Mouse (Mus musculus): Measurements from ENCODE around the gene Gp1ba. TPM values are rescaled to one million over a fixed set of nuclear protein-coding genes. Genes with fewer than 3 reads are reported as not detected.

Gp1ba gene
- polyA plus RNA-seq, 1 experiment from 2014 or later, result 0.21 TPM

DNA sequence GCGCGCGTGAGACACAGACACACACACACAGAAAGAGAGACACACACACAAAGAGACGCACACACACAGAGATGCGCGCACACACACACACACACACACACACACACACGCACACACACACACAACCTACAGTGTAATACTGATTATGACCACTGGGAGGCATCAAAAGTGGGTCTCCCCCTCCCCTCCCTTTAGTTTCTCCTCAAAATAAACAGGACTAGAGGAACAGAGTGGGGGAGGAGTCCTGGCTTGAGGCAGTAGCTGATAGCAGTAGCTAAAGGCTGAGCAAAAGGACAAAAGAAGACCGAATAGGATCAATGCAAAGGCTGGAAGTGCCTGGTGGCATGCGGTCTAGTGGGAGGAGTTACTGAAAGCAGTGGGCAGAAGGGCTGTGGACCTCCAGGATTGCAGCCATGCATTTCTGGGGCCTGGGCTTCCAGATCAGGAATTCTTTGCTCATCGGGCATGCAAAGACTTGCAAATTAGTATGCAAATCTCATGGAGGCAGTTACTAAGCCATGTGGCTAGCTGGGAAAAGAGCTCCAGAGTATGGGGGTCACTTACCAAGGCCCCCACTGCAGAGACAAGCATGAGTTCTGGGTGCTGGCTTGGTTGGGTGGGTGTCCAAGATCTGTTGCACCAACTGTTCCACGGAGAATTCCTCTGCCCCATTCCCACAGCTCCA is 43.1 kb downstream of the Gp1ba start:
- 15% methylated on average over 11 of the region's 11 CpGs for WGBS
- Histone ChIP-seq H3K4me3 (no peak overlapping the region), H3K27ac (peak overlapping the region; percentile 78), H3K9me3 (no peaks in the 10 kb centered on the region), H3K4me1 (replicated peaks) (peaks cover 29% of the 10 kb centered on the region), H3K4me2 (peak overlapping the region; percentile 17), H3K27me3 (no peaks in the 10 kb centered on the region), H3K9ac (peak overlapping the region; percentile 49; the same call in 1 of the 2 replicates), H3K36me3 (peaks cover 71% of the 10 kb centered on the region)
- peak; percentile 69 for ATAC-seq (ENCODE audit: low FRiP score)

DNA sequence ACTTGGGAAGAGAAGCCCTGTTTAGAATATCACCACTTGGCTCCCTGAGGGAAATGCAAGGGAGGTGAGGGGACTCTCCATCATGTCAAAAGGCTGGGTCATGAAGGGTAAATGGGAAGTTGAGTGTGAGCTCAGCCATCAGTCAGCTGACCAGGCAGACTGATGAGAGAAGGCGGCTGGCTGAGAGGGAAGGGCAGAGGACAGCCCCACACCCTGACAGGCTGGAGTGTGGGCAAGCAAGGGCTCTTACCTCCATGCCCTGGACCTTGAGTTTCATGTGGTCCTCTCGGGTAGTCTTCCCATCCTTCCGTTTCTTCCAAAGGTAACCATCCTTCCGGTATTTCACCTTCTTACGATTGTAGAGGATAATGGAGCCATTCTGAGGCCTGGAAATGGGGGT is 44.7 kb downstream of the Gp1ba start:
- Histone ChIP-seq H3K27me3 (no peaks in the 10 kb centered on the region), H3K36me3 (peaks cover 63% of the 10 kb centered on the region), H3K27ac (no peak overlapping the region), H3K9ac (no peak overlapping the region), H3K4me2 (no peak overlapping the region), H3K4me3 (no peak overlapping the region), H3K9me3 (no peaks in the 10 kb centered on the region), H3K4me1 (replicated peaks) (peaks cover 40% of the 10 kb centered on the region)
- no peak for ATAC-seq (ENCODE audit: low FRiP score)
- WGBS, result 96% methylated on average over 5 of the region's 5 CpGs

DNA sequence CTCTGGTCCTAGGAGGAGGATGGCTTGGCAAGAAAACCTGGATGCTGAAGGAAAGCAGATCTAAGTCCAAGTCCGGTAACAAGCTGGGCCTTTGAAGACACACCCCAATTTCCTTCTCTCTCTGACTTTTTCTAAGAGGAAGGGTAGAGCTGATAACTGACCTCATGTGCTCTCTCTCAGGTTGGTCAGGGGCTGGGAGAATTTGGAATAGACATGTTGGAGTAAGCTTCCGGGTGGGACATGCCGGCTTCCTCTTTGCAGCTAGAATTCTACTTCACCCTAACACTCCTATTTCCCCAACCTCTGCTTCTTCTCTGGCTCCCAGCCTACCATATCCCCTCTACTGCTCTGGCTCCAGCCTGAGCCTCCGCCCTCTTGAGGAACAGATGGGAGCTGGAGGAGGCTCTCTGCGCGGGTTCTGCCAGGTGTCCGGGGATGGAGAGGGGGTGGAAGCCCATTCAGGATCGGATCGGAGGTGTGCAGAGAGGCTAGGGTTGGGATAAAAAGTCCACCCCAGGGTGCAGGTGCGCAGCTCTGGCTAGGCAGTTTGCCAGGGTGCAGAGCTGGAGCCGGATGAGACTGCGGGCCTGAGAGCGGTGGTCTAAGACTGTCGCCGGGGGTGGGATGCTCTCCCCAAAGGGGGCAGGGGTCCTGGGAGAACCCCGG is 48.1 kb downstream of the Gp1ba start:
- WGBS, result 4% methylated on average over 16 of the region's 16 CpGs
- Histone ChIP-seq H3K4me1 (replicated peaks) (peaks cover 35% of the 10 kb centered on the region), H3K4me3 (peak overlapping the region; percentile 83), H3K9ac (peak overlapping the region; percentile 88), H3K9me3 (no peaks in the 10 kb centered on the region), H3K36me3 (peaks cover 39% of the 10 kb centered on the region), H3K27ac (peak overlapping the region; percentile 88), H3K4me2 (peak overlapping the region; percentile 86), H3K27me3 (no peaks in the 10 kb centered on the region)
- ATAC-seq (ENCODE audit: low FRiP score), result peak; percentile 61

DNA sequence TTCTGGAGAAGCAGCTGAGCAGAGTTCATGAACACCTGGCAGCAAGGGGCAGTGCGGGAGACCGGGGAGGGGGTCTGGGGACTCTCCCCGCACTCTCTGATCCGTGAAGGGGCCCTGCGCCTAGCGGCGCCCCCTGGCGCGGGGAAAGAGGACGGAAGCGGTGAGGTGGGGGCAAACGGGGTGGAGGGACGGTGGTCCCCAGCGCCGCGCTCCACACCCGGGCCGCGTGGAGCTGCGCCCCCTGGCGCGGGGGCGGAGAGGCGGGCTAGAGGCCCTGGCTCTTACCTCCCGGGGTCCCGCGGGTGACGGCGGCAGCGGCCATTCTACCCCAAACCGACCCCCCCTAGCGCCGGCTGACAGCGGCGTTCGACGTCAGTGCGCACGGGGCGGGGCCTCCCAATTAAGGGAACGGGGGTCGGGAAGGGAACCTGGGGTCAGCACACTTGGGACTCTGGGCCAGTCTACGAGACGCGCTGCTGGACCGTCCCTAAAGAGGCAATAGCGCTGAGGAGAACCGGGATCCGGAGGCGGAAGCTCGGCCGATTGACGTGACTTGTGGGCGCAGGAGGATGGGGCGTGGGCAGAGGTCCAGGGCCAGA is 48.8 kb downstream of the Gp1ba start, which contains the start of gene Camta2:
TSS of gene Camta2 (minus strand) at position 505 of the 599 bp plus-strand sequence.
- peak; percentile 83 for ATAC-seq (ENCODE audit: low FRiP score)
- peak within 1 kb of the TSS; percentile 86 for H3K4me2 ChIP-seq
- H3K36me3 ChIP-seq, result peaks cover 32% of the 10 kb centered on the region
- peaks cover 29% of the 10 kb centered on the region for H3K4me1 ChIP-seq (replicated peaks)
- H3K9me3 ChIP-seq, result no peaks in the 10 kb centered on the region
- H3K27ac ChIP-seq, result peak within 1 kb of the TSS; percentile 88
- H3K27me3 ChIP-seq, result no peaks in the 10 kb centered on the region
- peak within 1 kb of the TSS; percentile 83 for H3K4me3 ChIP-seq
- WGBS, result under 1% methylated on average over 46 of the region's 55 CpGs
- peak within 1 kb of the TSS; percentile 88 for H3K9ac ChIP-seq

DNA sequence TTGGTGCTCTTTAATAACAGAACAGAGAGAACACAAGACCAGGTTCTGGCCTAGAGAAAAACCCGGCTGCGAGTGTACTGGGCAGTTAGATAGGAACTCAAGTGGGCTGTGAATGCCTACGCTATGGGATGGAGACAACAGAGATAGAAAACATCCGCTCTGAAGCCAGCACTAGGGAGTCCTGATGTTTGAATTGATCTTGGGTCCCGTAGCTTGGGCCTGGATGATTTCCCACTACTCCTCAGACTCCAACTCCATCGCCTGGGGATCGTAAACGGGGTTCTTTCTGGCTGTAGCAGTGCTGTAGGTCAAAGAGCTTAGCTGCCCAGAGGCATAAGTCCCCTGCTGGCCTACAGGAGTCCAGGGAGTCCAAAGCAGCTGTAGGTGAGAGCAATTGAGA is 49.5 kb downstream of the Gp1ba start:
- peak overlapping the region; percentile 83 for H3K4me3 ChIP-seq
- no peaks in the 10 kb centered on the region for H3K27me3 ChIP-seq
- H3K9me3 ChIP-seq, result no peaks in the 10 kb centered on the region
- peak overlapping the region; percentile 86 for H3K4me2 ChIP-seq
- H3K9ac ChIP-seq, result peak overlapping the region; percentile 88
- peak overlapping the region; percentile 88 for H3K27ac ChIP-seq
- H3K4me1 ChIP-seq (replicated peaks), result peaks cover 27% of the 10 kb centered on the region
- 11% methylated on average over 8 of the region's 8 CpGs for WGBS
- peak; percentile 12; the same call in 1 of the 2 replicates for ATAC-seq (ENCODE audit: low FRiP score)
- H3K36me3 ChIP-seq, result peaks cover 25% of the 10 kb centered on the region

DNA sequence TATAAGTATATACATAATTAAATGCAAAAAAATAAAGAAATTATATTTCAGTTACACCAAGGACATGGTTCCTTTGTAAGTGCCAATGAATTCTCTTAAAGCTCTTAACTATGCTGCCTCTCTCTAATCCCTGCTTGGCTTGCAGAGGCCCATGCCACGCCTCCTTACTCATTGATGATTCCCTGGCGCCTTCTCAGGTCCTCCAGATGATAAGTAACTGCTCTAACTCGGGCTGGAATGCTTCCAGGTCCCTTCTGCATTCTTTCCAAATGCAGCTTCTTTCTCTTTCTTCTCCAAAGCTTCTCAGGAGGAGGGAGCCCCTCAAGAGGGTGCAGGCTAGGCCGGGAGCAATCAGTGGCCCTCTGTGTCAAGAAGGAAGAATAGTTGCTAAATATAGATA is 50.7 kb downstream of the Gp1ba start:
- Histone ChIP-seq H3K27me3 (no peaks in the 10 kb centered on the region), H3K9ac (no peak overlapping the region), H3K4me2 (no peak overlapping the region), H3K4me1 (replicated peaks) (peaks cover 27% of the 10 kb centered on the region), H3K36me3 (peaks cover 14% of the 10 kb centered on the region), H3K4me3 (no peak overlapping the region), H3K27ac (no peak overlapping the region), H3K9me3 (no peaks in the 10 kb centered on the region)
- ATAC-seq (ENCODE audit: low FRiP score), result no peak
- WGBS, result 67% methylated on average over 4 of the region's 4 CpGs

Other genes with a start within 250 kb of the Gp1ba start
- gene Pelp1, start 229.1 kb upstream of the Gp1ba start, polyA plus RNA-seq (2015; fragmentation: Nextera tagmentation; extraction: Ambion mirVana), result 33.3 and 33.6 TPM in 2 replicates
- 47.6 and 50.2 TPM in 2 replicates for gene Arrb2, start 206.5 kb upstream of the Gp1ba start, polyA plus RNA-seq (2015; fragmentation: Nextera tagmentation; extraction: Ambion mirVana)
- gene Med11, start 187.2 kb upstream of the Gp1ba start, polyA plus RNA-seq (2015; fragmentation: Nextera tagmentation; extraction: Ambion mirVana), result 43.2 and 45.5 TPM in 2 replicates
- 0.45 and 0.98 TPM in 2 replicates for gene Zmynd15, start 179.7 kb upstream of the Gp1ba start, polyA plus RNA-seq (2015; fragmentation: Nextera tagmentation; extraction: Ambion mirVana)
- gene Cxcl16, start 179.1 kb upstream of the Gp1ba start, polyA plus RNA-seq (2015; fragmentation: Nextera tagmentation; extraction: Ambion mirVana), result 4.6 and 6.7 TPM in 2 replicates
- 0.83 and 2.3 TPM in 2 replicates for gene Tm4sf5, start 133.9 kb upstream of the Gp1ba start, polyA plus RNA-seq (2015; fragmentation: Nextera tagmentation; extraction: Ambion mirVana)
- 0.31 TPM in 1 of 2 replicates, not detected in the other for gene Vmo1, start 124.5 kb upstream of the Gp1ba start, polyA plus RNA-seq (2015; fragmentation: Nextera tagmentation; extraction: Ambion mirVana)
- 0.25 and 0.29 TPM in 2 replicates for gene Gltpd2, start 119.9 kb upstream of the Gp1ba start, polyA plus RNA-seq (2015; fragmentation: Nextera tagmentation; extraction: Ambion mirVana)
- 802 and 803 TPM in 2 replicates for gene Psmb6, start 113.8 kb upstream of the Gp1ba start, polyA plus RNA-seq (2015; fragmentation: Nextera tagmentation; extraction: Ambion mirVana)
- not detected in 2 replicates for gene Gm40193, start 106.2 kb upstream of the Gp1ba start, polyA plus RNA-seq (2015; fragmentation: Nextera tagmentation; extraction: Ambion mirVana)
- 9.0 and 10.1 TPM in 2 replicates for gene Pld2, start 99.1 kb upstream of the Gp1ba start, polyA plus RNA-seq (2015; fragmentation: Nextera tagmentation; extraction: Ambion mirVana)
- gene Mink1, start 76.2 kb upstream of the Gp1ba start, polyA plus RNA-seq (2015; fragmentation: Nextera tagmentation; extraction: Ambion mirVana), result 14.2 and 15.3 TPM in 2 replicates
- gene 4930544D05Rik, start 23.3 kb upstream of the Gp1ba start, polyA plus RNA-seq (2015; fragmentation: Nextera tagmentation; extraction: Ambion mirVana), result not detected in 2 replicates
- gene Chrne, start 19.9 kb upstream of the Gp1ba start, polyA plus RNA-seq (2015; fragmentation: Nextera tagmentation; extraction: Ambion mirVana), result not detected in 2 replicates
- gene Rnf167, start 8.1 kb downstream of the Gp1ba start, polyA plus RNA-seq (2015; fragmentation: Nextera tagmentation; extraction: Ambion mirVana), result 109 TPM in 2 replicates
- 159 and 173 TPM in 2 replicates for gene Slc25a11, start 8.4 kb downstream of the Gp1ba start, polyA plus RNA-seq (2015; fragmentation: Nextera tagmentation; extraction: Ambion mirVana)
- gene Pfn1, start 15.5 kb downstream of the Gp1ba start, polyA plus RNA-seq (2015; fragmentation: Nextera tagmentation; extraction: Ambion mirVana), result 851 and 865 TPM in 2 replicates
- 7.1 and 9.2 TPM in 2 replicates for gene Eno3, start 18.1 kb downstream of the Gp1ba start, polyA plus RNA-seq (2015; fragmentation: Nextera tagmentation; extraction: Ambion mirVana)
- 162 and 169 TPM in 2 replicates for gene Spag7, start 30.3 kb downstream of the Gp1ba start, polyA plus RNA-seq (2015; fragmentation: Nextera tagmentation; extraction: Ambion mirVana)
- 15.2 and 15.3 TPM in 2 replicates for gene Camta2, start 49.0 kb downstream of the Gp1ba start, polyA plus RNA-seq (2015; fragmentation: Nextera tagmentation; extraction: Ambion mirVana)
- gene Inca1, start 61.0 kb downstream of the Gp1ba start, polyA plus RNA-seq (2015; fragmentation: Nextera tagmentation; extraction: Ambion mirVana), result 1.6 TPM in 2 replicates
- 1.5 and 1.7 TPM in 2 replicates for gene Kif1c, start 61.4 kb downstream of the Gp1ba start, polyA plus RNA-seq (2015; fragmentation: Nextera tagmentation; extraction: Ambion mirVana)
- gene Zfp3, start 125.1 kb downstream of the Gp1ba start, polyA plus RNA-seq (2015; fragmentation: Nextera tagmentation; extraction: Ambion mirVana), result 14.2 and 15.0 TPM in 2 replicates
- 0.30 TPM in 1 of 2 replicates, not detected in the other for gene Scimp, start 173.5 kb downstream of the Gp1ba start, polyA plus RNA-seq (2015; fragmentation: Nextera tagmentation; extraction: Ambion mirVana)
- 83.1 and 87.5 TPM in 2 replicates for gene Rabep1, start 205.7 kb downstream of the Gp1ba start, polyA plus RNA-seq (2015; fragmentation: Nextera tagmentation; extraction: Ambion mirVana)